Mouse (Mus musculus): ENCODE results near the gene Kcnj12.

The Kcnj12 gene

DNA sequence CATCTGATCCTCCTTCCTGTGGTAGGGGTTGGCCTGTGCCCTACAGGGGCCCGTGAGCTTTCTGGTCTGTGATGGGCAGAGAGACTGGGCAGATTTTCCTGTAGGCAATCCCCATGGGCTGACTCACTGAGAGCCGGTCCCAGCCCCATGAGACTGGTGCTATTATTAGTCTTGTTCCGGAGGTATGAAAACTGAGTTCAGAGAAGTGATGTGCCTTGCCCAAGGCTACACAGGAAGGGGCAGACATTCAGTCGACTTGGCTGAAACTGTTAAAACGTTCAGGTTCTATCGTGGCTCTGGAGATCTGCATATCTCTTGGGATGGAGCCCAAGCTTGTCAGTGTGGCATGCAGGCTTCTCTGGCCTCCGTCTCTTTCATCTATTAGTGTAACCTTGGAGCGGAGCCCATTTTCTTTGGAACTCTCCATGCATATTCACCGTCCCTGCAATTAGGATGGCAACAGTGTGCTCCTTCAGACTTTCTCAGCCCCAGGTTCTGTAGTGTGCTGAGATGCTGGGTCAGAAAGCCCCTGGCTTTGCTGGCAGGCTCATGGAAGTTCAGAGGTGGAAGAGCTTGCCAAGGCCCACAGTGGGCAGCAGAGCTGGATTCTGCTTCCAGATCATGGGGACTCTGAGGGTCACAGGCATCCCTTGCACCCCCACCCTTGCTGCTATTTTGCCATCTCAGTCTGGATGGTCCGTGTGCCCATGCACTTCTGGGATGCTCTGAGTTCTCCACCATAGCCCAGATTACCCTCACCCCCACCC lies 37.5 kb downstream of the Kcnj12 start:
- DNase-seq (ENCODE audit: low spot score in 2 of 2) = no peak

DNA sequence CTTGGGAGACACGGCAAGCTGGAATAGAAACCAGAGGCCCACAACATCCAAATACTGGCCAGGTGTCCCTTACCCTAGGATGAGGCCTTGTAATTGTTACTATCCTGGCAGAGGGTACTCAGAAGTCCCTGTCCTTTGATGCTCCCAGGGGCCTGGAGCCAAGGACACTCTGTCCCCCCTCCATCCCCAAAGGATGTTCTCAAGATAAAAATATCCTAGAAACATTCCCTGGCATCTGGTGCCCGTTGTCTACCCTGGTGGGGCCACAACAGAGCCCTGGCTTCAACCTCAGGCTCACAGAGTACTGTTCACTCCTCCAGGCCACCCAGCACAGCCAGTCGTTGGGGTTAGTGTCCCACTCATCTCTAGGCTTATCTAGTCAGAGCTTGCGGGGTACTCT lies 38.3 kb downstream of the Kcnj12 start:
- no peak for DNase-seq (ENCODE audit: low spot score in 2 of 2)

DNA sequence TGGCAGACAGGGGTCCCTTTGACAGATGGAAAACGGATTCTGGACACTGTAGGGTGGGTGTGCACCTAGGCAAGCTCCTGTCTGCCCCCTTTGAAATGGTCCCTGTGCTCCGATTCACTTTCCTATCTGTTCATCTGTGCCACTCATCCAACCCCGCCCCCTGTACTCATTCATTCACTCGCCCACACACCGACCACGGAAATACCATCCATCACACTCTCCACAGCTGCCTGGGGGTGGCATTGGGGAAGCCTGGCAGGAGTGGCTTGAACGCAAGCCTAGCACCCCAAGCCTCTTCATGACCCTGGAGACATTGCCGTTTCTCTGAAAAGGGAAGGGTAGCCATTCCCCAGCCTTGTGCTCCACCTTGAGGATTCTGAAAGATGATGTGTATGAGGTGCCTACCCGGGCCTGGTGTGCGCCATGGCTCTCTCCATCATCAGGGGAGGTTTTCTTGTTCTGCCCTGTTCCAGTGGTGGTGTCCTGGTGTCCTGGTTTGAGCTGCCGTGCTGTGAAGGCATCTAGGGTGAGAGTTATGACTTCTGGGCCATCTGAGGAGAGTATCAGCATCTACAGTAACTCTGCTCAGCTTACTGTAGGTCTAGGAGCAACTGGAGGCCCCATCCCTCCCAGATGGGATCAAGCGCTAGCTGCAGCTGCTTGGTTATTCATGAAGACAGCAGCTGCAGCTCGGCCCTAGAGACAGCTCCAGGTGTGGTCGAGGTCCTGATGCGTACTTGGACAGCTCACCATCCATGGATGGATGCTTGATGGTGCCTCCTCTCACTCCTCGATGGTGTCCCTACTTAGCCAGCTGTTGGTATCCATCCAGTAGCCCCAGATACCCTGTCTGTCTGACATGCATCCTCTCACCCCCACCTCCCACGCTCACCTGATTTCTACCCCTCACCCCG lies 40.4 kb downstream of the Kcnj12 start:
- peak in 1 of 2 experiments; percentile 53 for DNase-seq (ENCODE audit: low spot score in 2 of 2)

DNA sequence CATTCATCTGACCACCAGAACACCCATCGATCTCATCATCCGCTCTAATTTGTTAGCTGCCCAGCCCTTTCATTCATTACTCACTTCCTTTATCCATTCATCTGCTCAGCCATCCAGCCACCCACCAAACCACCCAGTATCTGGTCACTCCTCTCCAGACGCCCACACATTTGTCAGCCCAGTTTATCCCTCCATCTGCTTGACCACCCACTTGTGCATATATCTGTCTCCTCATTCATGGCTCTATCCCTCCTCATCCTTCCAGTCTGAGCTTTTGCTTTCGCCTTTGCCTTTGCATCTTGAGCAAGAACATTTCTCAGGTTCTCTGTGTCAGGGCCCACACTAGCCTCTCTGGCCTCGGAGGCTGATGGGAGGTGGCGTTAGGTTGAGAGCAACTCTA lies 41.1 kb downstream of the Kcnj12 start:
- DNase-seq (ENCODE audit: low spot score in 2 of 2) = peak; percentile 62 to 76

DNA sequence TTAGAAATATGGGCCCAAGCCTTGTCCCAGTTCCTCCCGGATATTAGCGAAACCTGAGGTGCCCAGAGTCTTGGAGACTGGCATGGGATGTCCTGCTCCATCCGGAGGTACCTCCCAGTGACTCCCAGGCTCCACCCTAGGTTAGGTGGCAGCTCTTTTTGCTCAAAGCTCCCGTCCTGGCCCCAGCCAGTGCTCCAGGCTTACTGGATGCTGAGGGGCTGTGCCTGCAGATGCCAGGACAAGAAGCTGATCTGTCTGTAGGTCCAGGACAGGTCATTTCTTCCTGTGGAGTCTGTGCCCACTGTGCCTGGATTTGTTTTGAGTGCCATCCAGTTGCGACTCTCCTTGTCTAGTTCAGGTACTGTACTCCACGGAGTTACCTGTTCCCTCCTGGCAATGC lies 43.3 kb downstream of the Kcnj12 start:
- DNase-seq (ENCODE audit: low spot score in 2 of 2) = no peak

DNA sequence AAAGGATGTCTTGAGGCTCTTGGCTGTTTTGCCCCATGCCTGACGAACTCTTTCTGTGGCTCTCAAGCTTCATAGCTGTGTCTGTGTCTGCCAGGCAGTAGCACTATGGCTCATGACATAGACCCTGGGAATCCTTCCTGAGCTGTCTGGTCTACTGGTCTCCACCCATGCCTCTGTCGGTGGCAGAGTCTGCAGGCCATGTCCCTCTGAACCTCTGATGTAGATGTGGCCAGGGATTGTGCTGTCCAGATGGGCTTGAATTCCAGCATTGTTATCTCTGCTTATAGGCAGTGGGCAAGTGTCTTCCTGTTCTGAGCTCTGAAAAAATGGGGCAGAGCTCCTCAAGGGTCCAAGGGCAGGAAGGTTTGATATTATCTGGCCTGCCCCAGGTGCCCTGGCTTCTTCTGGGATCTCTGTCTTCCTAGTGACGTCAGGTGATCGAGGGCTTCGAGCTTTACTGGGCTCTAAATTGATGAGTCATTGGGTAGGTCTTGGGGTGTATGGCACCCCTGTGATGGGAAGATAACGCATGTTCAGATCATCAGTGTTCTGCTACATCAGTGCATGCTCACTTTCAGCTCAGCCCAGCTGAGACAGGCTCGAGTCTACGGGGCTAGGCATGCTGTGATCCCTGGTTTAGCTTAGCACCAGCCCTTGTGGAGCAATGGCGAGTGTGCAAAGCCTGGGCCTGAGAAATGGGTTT lies 44.9 kb downstream of the Kcnj12 start:
- DNase-seq (ENCODE audit: low spot score in 2 of 2) = no peak

DNA sequence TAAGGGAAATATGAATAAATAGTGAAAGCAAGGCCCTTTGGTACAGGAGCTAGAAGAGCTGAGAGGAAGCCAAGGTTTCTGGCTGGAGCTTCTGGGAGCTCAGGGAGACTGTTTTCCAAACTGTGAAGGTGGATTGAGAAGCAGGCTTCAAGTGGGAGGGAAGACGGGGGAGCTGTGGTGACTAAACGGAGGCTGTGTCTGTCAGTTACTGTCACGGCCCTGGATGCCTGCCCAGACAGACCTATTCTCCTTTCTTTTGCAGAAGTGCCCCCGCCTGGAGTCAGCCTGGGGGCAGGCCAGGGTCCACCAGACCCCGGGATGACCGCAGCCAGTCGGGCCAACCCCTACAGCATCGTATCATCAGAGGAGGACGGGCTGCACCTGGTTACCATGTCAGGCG lies 46.5 kb downstream of the Kcnj12 start:
- DNase-seq (ENCODE audit: low spot score in 2 of 2) = peak; percentile 79 to 81

DNA sequence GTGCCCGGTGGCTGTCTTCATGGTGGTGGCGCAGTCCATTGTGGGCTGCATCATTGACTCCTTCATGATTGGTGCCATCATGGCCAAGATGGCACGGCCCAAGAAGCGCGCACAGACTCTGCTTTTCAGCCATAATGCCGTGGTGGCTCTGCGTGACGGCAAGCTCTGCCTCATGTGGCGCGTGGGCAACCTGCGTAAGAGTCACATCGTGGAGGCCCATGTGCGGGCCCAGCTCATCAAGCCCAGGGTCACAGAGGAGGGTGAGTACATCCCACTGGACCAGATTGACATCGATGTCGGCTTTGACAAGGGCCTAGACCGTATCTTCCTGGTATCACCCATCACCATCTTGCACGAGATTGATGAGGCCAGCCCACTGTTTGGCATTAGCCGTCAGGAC lies 47.3 kb downstream of the Kcnj12 start:
- DNase-seq (ENCODE audit: low spot score in 2 of 2) = no peak

DNA sequence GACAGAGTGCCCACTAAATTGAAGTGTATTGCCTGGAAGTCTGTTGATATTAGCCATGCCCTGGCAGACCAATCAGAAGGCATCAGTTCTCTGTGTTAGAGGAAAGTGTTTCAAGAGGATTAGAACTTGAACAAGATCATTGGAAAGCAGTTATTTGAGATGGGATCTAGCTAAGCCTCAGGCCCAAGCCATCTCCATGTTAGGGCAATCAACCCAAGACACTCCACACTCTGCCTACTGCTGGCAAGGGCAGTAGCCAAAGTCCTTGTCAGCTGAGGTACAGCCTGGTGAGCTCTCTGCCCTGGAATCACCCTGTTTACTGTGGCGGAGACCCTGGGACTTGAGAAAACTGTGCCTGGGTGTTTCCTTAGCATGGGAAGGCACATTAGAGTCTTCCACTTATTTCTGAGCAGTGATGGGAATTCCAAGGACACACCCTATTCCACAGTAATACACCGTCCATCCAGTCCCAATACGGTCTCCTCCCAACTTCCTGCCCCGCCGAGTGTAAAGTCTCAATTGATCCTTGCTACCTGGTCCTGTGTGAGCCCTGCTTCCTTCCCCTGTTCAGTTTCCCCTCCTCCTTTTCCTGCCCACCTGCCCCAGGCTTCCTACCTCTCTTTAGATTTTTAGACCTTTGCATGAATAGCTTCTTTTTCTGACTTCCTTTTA lies 52.4 kb downstream of the Kcnj12 start:
- DNase-seq (ENCODE audit: low spot score in 2 of 2) = no peak

DNA sequence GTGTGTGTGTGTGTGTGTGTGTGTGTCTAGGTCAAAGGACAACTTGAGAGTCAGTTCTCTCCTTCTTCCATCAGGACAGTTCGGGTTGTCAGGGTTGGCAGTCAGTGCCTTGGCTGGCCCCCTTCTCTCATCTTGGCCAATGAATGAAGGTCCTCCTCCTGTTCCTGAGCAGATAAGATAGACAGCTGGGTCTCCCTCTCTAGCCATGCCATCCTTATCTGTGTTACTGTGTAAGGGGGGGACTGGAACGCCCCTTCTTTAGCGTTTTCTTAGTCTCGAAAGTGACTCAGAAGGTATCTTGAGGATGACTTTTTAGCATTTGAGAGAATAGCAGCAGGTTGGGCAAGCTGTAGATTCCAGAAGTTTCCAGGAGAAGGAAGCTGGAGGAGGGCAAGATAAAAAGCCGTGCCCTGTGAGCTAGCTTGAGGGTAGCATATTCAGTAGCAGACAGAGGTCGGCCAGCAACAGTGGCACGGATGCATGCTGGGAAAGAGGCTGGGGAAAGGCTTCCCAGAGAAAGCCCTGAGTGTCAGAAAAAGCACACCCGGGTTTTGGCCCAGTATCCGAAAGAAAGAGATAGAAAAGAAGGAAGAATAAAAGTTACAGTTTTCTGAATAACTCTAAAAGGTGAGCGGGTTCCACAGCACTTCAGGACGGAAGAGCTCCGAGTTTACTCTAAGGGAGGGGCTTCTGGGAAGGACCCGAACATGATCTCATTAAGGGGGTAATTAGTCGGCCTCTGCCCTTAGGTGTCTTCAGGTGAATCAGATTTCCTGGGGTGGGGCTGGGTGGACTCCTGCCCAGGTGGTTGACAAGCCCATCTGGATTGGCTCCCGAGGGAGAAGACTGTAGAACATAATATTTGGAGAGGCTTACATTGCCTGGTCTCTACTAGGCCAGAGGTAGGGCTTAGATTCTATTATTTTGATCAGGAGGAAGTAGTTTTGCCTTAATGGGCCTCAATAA lies 53.3 kb downstream of the Kcnj12 start:
- no peak for DNase-seq (ENCODE audit: low spot score in 2 of 2)

DNA sequence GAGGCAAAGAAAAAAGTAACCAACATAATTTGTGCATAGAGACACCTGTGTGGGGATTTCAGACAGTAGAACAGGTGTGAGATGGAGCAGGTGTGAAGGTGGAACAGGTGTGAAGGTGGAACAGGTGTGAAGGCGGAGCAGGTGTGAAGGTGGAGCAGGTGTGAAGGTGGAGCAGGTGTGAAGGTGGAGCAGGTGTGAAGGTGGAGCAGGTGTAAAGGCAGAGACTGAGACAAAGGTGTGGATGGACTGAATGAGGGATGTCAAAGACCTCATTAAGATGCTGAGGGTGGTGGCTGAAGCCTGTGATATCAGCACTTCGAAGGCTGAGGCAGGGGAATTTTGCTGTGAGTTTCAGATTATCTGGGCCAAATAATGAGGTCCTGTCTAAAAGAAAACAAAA lies 59.3 kb downstream of the Kcnj12 start:
- no peak for DNase-seq (ENCODE audit: low spot score in 2 of 2)

DNA sequence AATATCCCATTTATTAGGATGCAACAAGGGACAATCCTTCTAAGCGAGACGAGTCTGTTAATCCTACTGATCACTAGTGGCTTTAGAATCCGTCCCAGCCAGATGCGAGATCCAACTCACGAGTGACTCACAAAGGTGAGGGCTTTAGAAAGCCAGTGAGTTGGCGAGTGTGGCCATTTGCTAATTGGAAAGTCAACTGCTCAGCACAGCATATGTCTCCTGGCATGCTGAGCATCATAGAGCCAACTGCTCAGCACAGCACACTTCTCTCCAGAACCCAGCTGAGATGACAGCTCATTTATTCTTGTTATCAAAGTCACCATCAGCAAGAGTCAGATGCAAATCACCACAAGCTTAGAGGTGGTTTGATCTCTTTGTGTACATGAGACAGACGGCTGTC lies 67.8 kb downstream of the Kcnj12 start:
- no peak for DNase-seq (ENCODE audit: low spot score in 2 of 2)

DNA sequence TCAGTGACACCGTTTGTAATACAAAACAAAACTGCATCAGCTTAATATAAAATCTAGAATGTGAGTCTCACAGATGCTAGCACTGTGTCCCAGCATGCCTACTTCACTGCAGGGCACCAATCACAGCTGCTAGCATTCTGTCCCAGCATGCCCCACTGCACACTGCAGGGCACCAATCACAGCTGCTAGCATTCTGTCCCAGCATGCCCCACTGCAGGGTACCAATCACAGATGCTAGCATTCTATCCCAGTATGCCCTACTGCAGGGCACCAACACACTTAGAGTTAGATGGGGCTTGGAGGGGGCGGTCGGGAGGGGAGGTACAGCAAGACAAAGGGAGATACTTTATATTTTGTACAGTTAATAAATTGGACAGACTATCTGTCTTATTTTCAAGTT lies 68.8 kb downstream of the Kcnj12 start:
- DNase-seq (ENCODE audit: low spot score in 2 of 2) = no peak

DNA sequence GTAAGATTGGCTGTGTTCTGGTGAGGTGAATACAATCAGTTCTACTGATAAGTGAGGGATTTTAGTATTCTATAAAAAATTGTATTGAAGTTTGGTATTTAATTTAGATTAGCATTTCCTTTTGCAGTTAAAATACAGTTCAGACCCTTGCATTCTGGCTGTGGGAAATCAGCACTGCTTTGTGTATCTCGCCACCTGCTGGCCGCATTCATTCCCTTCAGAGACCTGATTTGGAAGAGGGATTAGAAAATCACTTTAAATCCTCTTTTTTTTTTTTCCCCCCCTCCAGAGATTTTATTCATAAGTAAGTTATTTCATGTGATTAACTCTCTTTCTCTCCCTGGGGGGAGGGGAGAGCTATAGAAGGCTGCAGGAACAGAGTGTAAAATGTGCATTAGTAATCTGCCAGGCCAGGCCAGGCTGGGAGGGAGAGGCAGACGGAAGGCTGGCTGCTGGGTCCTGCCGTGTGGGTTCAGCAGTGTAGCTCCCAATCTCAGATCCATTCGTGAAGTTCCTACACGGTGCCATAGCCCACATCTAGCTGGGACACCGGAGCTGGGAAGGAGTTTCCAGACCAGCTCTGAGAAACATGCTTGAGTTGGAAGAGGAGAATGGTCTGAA lies 69.4 kb downstream of the Kcnj12 start:
- peak; percentile 67 to 83 for DNase-seq (ENCODE audit: low spot score in 2 of 2)

DNA sequence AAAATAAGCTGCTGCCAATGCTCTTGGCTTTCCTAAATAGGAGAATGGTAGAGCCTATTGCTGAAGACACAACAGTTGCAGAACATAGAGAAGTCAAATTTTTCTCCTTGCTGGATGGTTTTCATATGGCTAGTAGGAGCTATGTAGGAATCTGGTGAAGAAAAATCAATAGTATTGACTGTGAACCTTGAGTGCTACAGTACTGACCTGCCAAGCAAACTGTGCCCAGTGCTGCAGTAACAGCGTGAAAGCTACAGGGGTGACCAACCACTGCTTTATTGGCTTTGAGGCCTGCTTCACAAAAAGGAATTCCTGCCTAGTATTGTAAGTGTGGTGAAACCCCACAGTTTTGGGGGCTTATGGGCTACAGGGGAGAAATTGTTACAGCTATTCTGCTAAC lies 75.7 kb downstream of the Kcnj12 start:
- DNase-seq (ENCODE audit: low spot score in 2 of 2) = no peak

DNA sequence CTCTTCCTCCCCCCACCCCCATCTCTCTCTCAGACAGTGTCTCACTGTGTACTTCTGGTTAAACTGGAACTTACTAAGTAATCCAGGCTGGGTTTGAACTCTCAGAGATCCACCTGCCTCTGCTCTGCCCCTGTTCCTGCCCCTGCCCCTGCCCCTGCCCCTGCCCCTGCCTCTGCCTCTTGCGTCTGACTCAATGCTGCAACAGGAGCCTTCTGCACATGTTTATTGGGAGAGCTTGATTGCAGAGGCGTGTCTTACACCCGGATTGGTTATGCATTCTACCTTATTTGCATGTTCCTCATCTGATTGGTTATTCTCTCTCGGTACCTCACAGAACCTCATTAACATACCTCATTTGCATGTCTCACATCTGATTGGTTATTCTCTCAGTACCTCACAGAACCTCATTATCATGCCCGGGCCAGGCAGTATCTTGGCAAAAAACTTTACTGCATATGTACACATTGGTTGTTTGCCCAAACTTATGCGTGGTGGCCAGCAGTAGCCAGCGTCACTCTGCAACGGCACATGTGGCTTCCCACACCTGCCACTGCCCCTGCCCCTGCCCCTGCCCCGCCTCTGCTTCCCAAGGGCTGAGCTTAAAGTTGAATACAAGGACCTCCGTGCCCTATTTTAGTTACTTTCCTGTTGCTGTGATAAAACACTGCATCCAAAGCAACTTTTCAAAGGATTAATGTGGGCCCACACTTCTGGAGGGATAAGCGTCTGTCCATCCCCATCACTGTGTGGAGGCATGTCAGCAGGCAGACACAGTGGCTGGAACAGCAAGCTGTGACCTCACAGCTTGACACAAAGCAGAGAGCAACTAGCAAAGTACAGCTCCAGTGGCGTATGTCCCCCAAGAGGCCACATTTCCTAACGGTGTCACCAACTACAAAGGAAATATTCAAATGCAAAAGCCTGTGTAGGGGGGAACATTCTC lies 80.3 kb downstream of the Kcnj12 start:
- no peak for DNase-seq (ENCODE audit: low spot score in 2 of 2)

DNA sequence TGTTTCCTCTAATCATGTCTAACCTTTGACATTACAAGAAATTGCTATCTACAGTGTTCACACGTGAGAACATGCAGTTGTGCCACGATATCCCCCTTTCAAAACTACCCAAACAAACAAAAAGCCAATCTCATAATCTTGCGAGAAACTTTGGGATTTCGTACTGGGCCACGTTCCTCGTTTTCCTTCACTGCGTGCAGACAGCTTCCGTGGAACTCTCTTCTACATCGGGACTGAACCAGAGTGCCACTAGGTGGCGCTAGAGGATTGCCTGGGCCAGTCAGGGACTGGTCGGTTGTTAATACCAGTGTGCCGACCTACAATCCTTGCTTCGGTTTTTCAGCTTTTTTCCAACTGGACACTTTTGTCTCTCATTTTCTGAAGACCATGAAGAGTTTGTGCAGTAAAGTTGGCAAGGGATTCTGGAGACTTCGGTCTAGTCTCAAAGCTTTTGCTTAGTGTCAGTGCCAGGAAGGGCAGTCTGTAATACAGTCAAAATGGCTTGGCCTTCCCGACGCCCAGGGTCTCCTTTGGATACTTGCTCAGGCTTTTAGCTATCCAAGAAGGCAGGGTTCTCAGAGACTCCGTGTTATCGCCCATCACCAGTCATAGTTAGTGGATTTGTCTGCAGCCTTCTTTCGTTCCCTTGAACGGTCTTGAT lies 82.0 kb downstream of the Kcnj12 start:
- peak; percentile 83 to 88 for DNase-seq (ENCODE audit: low spot score in 2 of 2)

DNA sequence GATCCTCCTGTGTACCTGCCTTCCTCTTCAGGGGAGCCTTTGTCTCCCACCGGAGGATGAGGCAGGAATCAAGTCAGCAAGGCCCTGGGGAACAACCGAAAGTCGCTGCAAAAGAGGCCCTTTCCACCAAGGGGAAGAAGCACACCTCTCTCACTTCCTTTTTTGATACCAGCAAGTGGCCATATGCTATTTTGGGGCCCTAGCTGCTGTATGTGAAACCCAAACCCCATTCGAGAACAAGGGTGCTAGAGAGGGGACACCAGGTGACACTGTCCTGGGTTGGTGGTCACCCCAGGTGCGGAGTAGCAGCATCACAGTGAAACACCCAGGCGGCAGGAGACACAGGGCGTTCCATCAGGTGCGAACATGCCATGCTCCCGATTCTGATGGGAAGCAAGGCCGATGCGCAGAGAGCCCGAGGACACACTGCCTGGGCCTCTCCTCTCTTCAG lies 86.6 kb downstream of the Kcnj12 start:
- no peak for DNase-seq (ENCODE audit: low spot score in 2 of 2)

Data from frontal cortex, postnatal 36 days (tissue).